Mouse (Mus musculus): ENCODE data around the gene Tomm5. TPM values are rescaled to one million over a fixed set of nuclear protein-coding genes. Genes with fewer than 3 reads are reported as not detected.
"Not testable (repeated sequence)": the region's sequence is repeated elsewhere in the genome, so short reads cannot be mapped to it uniquely, and the experiment has no call there.

Gene Tomm5
- polyA plus RNA-seq, 1 experiment = 38.2 TPM

GRCm38 (mm10) chr4:45084021-45084894 lies 23.7 kb downstream of the Tomm5 start, which contains the start of gene Fbxo10:
Fbxo10 (minus strand) TSS chr4:45084604.
- TF ChIP-seq CTCF (IDR thresholded peaks at IDR 0.05; ENCODE audit: extremely low read depth, insufficient read length, insufficient replicate concordance, low read depth, low read length) (no peak), POLR2A (IDR thresholded peaks at IDR 0.05; ENCODE audit: low read depth, low read length) (no peak)

DNA sequence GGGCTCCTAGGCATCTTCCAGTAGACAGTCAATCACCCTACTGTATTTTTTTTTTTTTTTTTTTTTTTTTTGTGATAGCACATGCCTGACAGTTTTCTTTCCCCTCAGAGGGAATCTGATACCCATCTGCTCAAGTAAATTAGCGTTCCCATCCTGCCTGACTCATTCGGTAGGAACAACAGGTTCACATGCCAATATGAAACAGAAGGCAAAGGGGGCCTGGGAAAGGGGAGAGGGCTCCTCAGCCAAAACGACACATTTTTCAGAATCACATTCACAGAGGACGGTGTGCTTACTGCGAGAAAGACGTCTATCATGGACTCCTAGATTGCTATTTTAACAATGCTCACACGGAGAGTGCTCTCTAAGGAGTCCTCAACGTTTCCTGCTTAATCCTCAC lies 24.4 kb downstream of the Tomm5 start:
- 12% methylated on average over 8 of the region's 8 CpGs for WGBS
- H3K27ac ChIP-seq (ENCODE audit: insufficient read depth, low read depth, low read length) = no peak overlapping the region
- H3K27me3 ChIP-seq (ENCODE audit: control insufficient read depth, insufficient read depth, low read length) = peaks cover 12% of the 10 kb centered on the region; the same call in 1 of the 2 replicates
- H3K4me1 ChIP-seq (ENCODE audit: control insufficient read depth, insufficient read depth, insufficient read length, low read length) = no peaks in the 10 kb centered on the region
- no peak overlapping the region for H3K4me3 ChIP-seq (ENCODE audit: low read depth, low read length)
- no peak for TF ChIP-seq CTCF (IDR thresholded peaks at IDR 0.05; ENCODE audit: extremely low read depth, insufficient read length, insufficient replicate concordance, low read depth, low read length)
- no peak for TF ChIP-seq POLR2A (IDR thresholded peaks at IDR 0.05; ENCODE audit: low read depth, low read length)
- no peaks in the 10 kb centered on the region for H3K36me3 ChIP-seq (ENCODE audit: control insufficient read depth, insufficient read depth, low read length)

More at GRCm38 (mm10) chr4:45084021-45084894, 23.7 kb downstream of the Tomm5 start, which contains the start of gene Fbxo10:
- WGBS = under 1% methylated on average over 77 of the region's 77 CpGs
- no peaks in the 10 kb centered on the region for H3K36me3 ChIP-seq (ENCODE audit: control insufficient read depth, insufficient read depth, low read length)
- peaks cover 12% of the 10 kb centered on the region; the same call in 1 of the 2 replicates for H3K27me3 ChIP-seq (ENCODE audit: control insufficient read depth, insufficient read depth, low read length)
- H3K4me3 ChIP-seq (ENCODE audit: low read depth, low read length) = peak within 1 kb of the TSS; percentile 83
- no peak within 1 kb of the TSS for H3K27ac ChIP-seq (ENCODE audit: insufficient read depth, low read depth, low read length)
- H3K4me1 ChIP-seq (ENCODE audit: control insufficient read depth, insufficient read depth, insufficient read length, low read length) = no peaks in the 10 kb centered on the region

DNA sequence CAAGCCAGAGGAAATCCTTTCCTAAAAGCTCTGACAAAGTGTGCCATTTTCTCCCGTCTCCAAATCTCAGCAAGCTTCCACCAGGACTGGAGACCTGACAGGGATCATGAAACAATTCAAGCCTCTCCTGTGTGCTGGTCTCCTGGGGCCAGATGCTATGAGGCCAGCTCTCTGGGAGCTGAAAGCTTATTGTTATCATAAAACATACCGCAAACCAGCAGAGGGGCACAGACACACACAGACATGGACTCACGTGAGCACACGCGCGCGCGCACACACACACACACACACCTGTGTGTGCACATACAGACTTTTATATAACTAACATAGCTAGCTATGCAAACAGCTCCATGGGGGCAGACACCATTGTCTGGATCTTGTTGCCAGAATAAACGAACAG lies 25.0 kb downstream of the Tomm5 start:
- Histone ChIP-seq H3K36me3 (ENCODE audit: control insufficient read depth, insufficient read depth, low read length) (no peaks in the 10 kb centered on the region), H3K4me3 (ENCODE audit: low read depth, low read length) (no peak overlapping the region), H3K4me1 (ENCODE audit: control insufficient read depth, insufficient read depth, insufficient read length, low read length) (no peaks in the 10 kb centered on the region), H3K27me3 (ENCODE audit: control insufficient read depth, insufficient read depth, low read length) (peaks cover 12% of the 10 kb centered on the region; the same call in 1 of the 2 replicates), H3K27ac (ENCODE audit: insufficient read depth, low read depth, low read length) (no peak overlapping the region)
- WGBS = 80% methylated on average over 9 of the region's 9 CpGs
- TF ChIP-seq POLR2A (IDR thresholded peaks at IDR 0.05; ENCODE audit: low read depth, low read length) = no peak
- no peak for TF ChIP-seq CTCF (IDR thresholded peaks at IDR 0.05; ENCODE audit: extremely low read depth, insufficient read length, insufficient replicate concordance, low read depth, low read length)

DNA sequence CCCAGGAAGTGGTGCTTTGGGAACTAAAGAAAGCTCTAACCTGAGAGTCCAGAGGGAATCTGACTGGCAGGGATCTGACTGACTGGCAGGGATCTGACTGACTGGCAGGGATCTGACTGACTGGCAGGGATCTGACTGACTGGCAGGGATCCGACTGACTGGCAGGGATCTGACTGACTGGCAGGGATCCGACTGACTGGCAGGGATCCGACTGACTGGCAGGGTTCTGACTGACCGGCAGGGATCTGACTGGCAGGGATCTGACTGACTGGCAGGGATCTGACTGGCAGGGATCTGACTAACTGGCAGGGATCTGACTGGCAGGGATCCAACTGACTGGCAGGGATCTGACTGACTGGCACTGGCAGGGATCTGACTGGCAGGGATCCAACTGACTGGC lies 26.9 kb downstream of the Tomm5 start:
- H3K4me1 ChIP-seq (ENCODE audit: control insufficient read depth, insufficient read depth, insufficient read length, low read length); H3K27ac ChIP-seq (ENCODE audit: insufficient read depth, low read depth, low read length); H3K36me3 ChIP-seq (ENCODE audit: control insufficient read depth, insufficient read depth, low read length); H3K4me3 ChIP-seq (ENCODE audit: low read depth, low read length): not testable (repeated sequence)
- peaks cover 12% of the 10 kb centered on the region; the same call in 1 of the 2 replicates for H3K27me3 ChIP-seq (ENCODE audit: control insufficient read depth, insufficient read depth, low read length)
- 89% methylated on average over 4 of the region's 4 CpGs for WGBS

DNA sequence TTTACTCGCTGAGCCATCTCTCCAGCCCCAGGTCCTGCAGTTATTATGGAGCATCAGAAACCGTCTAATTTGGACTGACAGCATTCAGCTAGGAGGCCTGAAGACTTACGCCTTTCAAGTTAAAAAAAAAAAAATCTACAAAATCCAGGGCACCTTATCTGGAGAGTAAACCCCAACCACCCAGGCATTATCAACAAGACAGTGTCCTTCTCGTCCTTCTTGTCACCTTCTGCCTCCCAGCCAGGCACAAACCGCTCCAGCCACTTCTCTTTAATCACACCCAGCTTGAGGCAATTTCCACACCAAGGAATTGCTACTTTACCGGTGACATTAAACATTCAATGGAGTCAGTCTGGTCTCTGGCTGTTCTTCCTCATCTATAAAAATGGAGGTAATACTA lies 34.4 kb downstream of the Tomm5 start:
- H3K4me3 ChIP-seq (ENCODE audit: low read depth, low read length) = no peak overlapping the region
- no peaks in the 10 kb centered on the region for H3K4me1 ChIP-seq (ENCODE audit: control insufficient read depth, insufficient read depth, insufficient read length, low read length)
- 80% methylated on average over 6 of the region's 6 CpGs for WGBS
- no peaks in the 10 kb centered on the region for H3K36me3 ChIP-seq (ENCODE audit: control insufficient read depth, insufficient read depth, low read length)
- no peak overlapping the region for H3K27ac ChIP-seq (ENCODE audit: insufficient read depth, low read depth, low read length)
- H3K27me3 ChIP-seq (ENCODE audit: control insufficient read depth, insufficient read depth, low read length) = peaks cover 8% of the 10 kb centered on the region
- TF ChIP-seq POLR2A (IDR thresholded peaks at IDR 0.05; ENCODE audit: low read depth, low read length) (no peak), CTCF (IDR thresholded peaks at IDR 0.05; ENCODE audit: extremely low read depth, insufficient read length, insufficient replicate concordance, low read depth, low read length) (no peak)

- WGBS = 71% methylated on average over 15 of the region's 15 CpGs
- H3K4me3 ChIP-seq (ENCODE audit: low read depth, low read length) = no peak overlapping the region
- no peak overlapping the region for H3K27ac ChIP-seq (ENCODE audit: insufficient read depth, low read depth, low read length)
- H3K27me3 ChIP-seq (ENCODE audit: control insufficient read depth, insufficient read depth, low read length) = peaks cover 8% of the 10 kb centered on the region
- no peaks in the 10 kb centered on the region for H3K4me1 ChIP-seq (ENCODE audit: control insufficient read depth, insufficient read depth, insufficient read length, low read length)
- H3K36me3 ChIP-seq (ENCODE audit: control insufficient read depth, insufficient read depth, low read length) = no peaks in the 10 kb centered on the region
- TF ChIP-seq POLR2A (IDR thresholded peaks at IDR 0.05; ENCODE audit: low read depth, low read length) = no peak
- TF ChIP-seq CTCF (IDR thresholded peaks at IDR 0.05; ENCODE audit: extremely low read depth, insufficient read length, insufficient replicate concordance, low read depth, low read length) = no peak
These were observed 35.5 kb downstream of the Tomm5 start for GRCm38 (mm10) chr4:45072261-45072973.

- Histone ChIP-seq H3K4me3 (ENCODE audit: low read depth, low read length) (no peak overlapping the region), H3K27ac (ENCODE audit: insufficient read depth, low read depth, low read length) (no peak overlapping the region), H3K27me3 (ENCODE audit: control insufficient read depth, insufficient read depth, low read length) (peaks cover 12% of the 10 kb centered on the region), H3K36me3 (ENCODE audit: control insufficient read depth, insufficient read depth, low read length) (no peaks in the 10 kb centered on the region), H3K4me1 (ENCODE audit: control insufficient read depth, insufficient read depth, insufficient read length, low read length) (no peaks in the 10 kb centered on the region)
- WGBS = 81% methylated on average over 4 of the region's 4 CpGs
- TF ChIP-seq POLR2A (IDR thresholded peaks at IDR 0.05; ENCODE audit: low read depth, low read length) = no peak
- no peak for TF ChIP-seq CTCF (IDR thresholded peaks at IDR 0.05; ENCODE audit: extremely low read depth, insufficient read length, insufficient replicate concordance, low read depth, low read length)
These were observed 40.2 kb downstream of the Tomm5 start for GRCm38 (mm10) chr4:45067742-45068141.

All from small intestine, adult 2 months (tissue).